Mouse (Mus musculus): ENCODE results near the gene Sbp. TPM values are rescaled to one million over a fixed set of nuclear protein-coding genes. Genes with fewer than 3 reads are reported as not detected.
A peak's percentile ranks its signal among the peaks of the same experiment; 100 is the strongest.

Gene Sbp
- total and polyA plus RNA-seq, 3 experiments = not detected

DNA sequence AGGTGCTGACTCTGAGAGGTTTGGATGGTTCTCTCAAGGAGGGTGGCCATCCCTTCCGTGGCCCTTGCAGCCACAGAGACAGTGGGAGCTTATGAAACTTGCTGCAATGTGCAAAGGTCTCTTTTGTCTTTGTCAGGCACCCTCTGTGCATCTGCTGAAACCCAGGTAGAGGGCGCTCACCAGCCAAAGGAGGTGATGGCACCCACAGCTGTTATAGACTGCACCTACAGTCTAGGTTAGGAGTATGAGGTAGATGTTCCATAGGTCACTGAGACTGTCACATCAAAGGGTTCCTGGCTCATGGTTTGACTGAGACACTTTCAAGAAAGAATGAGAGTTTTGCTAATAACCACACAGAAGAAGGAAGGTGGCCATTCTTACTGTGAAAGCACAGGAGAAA, 27.3 kb downstream of the Sbp start (continued):
- TF ChIP-seq CTCF (conservative IDR thresholded peaks at IDR 0.05 in 1 of 2, IDR thresholded peaks at IDR 0.05 in 1 of 2; ENCODE audit: low read depth in 2 of 2, low read length in 2 of 2) = peak; percentile 8 to 66; a peak in 2 of 4 replicates

DNA sequence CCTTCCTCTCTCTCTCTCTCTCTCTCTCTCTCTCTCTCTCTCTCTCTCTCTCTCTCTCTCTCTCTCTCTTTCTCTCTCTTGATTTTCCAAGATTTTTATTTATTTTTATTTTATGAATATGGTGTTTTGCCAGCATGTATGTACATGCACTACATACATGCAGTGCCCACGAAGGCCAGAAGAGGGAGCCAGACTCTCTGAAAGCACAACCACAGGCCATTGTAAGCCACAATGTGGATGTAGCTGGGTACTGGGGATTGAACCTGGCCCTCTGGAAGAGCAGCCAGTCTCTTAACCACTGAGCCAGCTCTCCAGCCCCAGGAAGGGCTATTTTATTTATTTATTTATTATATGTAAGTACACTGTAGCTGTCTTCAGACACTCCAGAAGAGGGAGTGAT, 27.8 kb downstream of the Sbp start:
- Histone ChIP-seq H3K27ac (ENCODE audit: insufficient read depth, low read depth) (no peak overlapping the region), H3K4me2 (ENCODE audit: insufficient read depth, low read depth, poor library complexity, severe bottlenecking) (no peak overlapping the region), H3K9me3 (replicated peaks; ENCODE audit: low read length) (no peaks in the 10 kb centered on the region), H3K27me3 (replicated peaks) (no peaks in the 10 kb centered on the region), H3K79me2 (replicated peaks; ENCODE audit: control insufficient read depth, extremely low read depth, insufficient read depth, poor library complexity, severe bottlenecking) (no peaks in the 10 kb centered on the region), H3K4me1 (ENCODE audit: control insufficient read depth in 1 of 2, insufficient read depth in 2 of 2) (peaks cover 21 to 41% of the 10 kb centered on the region in 2 experiments), H3K9ac (ENCODE audit: insufficient read depth, low read depth) (no peak overlapping the region), H3K36me3 (replicated peaks in 1 of 2; ENCODE audit: control insufficient read depth in 1 of 2, insufficient read depth in 1 of 2, low read length in 1 of 2) (no peaks in the 10 kb centered on the region), H3K4me3 (replicated peaks in 1 of 3; ENCODE audit: low read depth in 2 of 3, low read length in 2 of 3, poor library complexity in 1 of 3) (no peak overlapping the region)
- peak; percentile 70 for DNase-seq (ENCODE audit: extremely low read depth)
- TF ChIP-seq ELF1 (IDR thresholded peaks at IDR 0.05; ENCODE audit: low read depth, low read length) = no peak
- no peak for TF ChIP-seq NRF1 (IDR thresholded peaks at IDR 0.05; ENCODE audit: low read depth, low read length)
- TF ChIP-seq TBP (conservative IDR thresholded peaks at IDR 0.05; ENCODE audit: low read depth, low read length) = no peak
- no peak for TF ChIP-seq CHD1 (IDR thresholded peaks at IDR 0.05; ENCODE audit: low read depth, low read length)
- TF ChIP-seq MYC (IDR thresholded peaks at IDR 0.05; ENCODE audit: low read depth, low read length) = no peak
- TF ChIP-seq CHD2 (IDR thresholded peaks at IDR 0.05; ENCODE audit: low read length) = no peak
- TF ChIP-seq RAD21 (IDR thresholded peaks at IDR 0.05; ENCODE audit: low read depth, low read length) = peak; percentile 69
- peak; percentile 76 for TF ChIP-seq SMC3 (IDR thresholded peaks at IDR 0.05; ENCODE audit: low read depth, low read length)
- TF ChIP-seq CTCF (conservative IDR thresholded peaks at IDR 0.05 in 1 of 2, IDR thresholded peaks at IDR 0.05 in 1 of 2; ENCODE audit: low read depth in 2 of 2, low read length in 2 of 2) = peak; percentile 32 to 83; a peak in 3 of 4 replicates
- TF ChIP-seq MEF2A (IDR thresholded peaks at IDR 0.05; ENCODE audit: borderline replicate concordance, low read depth, low read length) = no peak
- TF ChIP-seq IRF4 (IDR thresholded peaks at IDR 0.05; ENCODE audit: low read depth, low read length) = no peak
- TF ChIP-seq ZC3H11A (IDR thresholded peaks at IDR 0.05; ENCODE audit: low read depth, low read length) = peak; percentile 22; the same call in 1 of the 2 replicates
- no peak for TF ChIP-seq MAZ (IDR thresholded peaks at IDR 0.05; ENCODE audit: low read depth, low read length)
- dilution Hi-C loops (cut with MboI; ENCODE audit: extremely low pct_ligation_motif_present, extremely low pct_unique_long_range_greater_than_20kb, low sequenced_read_pairs) = no loop called here
- in situ Hi-C loops (cut with MboI; ENCODE audit: low pct_ligation_motif_present, low pct_unique_long_range_greater_than_20kb, low sequenced_read_pairs) = loop anchor here (10.0 kb wide), 3 partner anchors 104 to 304 kb away; partner anchors contain the start of genes Bicdl2, Flywch1 and Prss21

DNA sequence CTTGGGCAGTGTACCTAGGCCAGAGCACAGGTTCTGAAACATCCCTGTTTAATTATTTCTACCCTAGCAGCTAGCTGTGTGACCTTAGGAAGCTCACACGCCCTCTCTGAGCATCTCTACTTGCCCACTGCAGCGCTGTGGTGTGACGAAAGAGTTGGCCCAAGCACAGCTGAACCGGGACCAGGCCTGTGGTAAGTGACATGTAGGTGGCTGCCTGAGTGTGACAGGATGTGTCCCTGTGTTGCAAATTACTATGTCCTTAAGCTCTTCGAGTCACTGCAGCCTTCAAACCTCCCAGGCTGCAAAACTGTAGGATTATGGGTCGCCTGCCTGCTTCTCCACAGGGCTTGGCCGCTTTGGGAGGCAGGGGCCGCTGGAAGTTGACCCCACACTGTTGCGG, 29.8 kb downstream of the Sbp start:
- H3K36me3 ChIP-seq (replicated peaks in 1 of 2; ENCODE audit: control insufficient read depth in 1 of 2, insufficient read depth in 1 of 2, low read length in 1 of 2) = no peaks in the 10 kb centered on the region
- TF ChIP-seq ZMIZ1 (IDR thresholded peaks at IDR 0.05; ENCODE audit: low read depth, low read length) (no peak), PAX5 (IDR thresholded peaks at IDR 0.05; ENCODE audit: low read length) (no peak), CHD2 (IDR thresholded peaks at IDR 0.05; ENCODE audit: low read length) (no peak), MYC (IDR thresholded peaks at IDR 0.05; ENCODE audit: low read depth, low read length) (no peak), POLR2AphosphoS2 (IDR thresholded peaks at IDR 0.05; ENCODE audit: low read depth, low read length) (no peak), RCOR1 (conservative IDR thresholded peaks at IDR 0.05; ENCODE audit: low read depth, low read length) (no peak), SMC3 (IDR thresholded peaks at IDR 0.05; ENCODE audit: low read depth, low read length) (no peak), NELFE (IDR thresholded peaks at IDR 0.05; ENCODE audit: low read depth, low read length) (no peak), MAFK (IDR thresholded peaks at IDR 0.05; ENCODE audit: insufficient replicate concordance, low read length) (no peak), EP300 (IDR thresholded peaks at IDR 0.05; ENCODE audit: low read length) (no peak), ZKSCAN1 (IDR thresholded peaks at IDR 0.05; ENCODE audit: borderline replicate concordance, low read depth, low read length) (no peak), MAZ (IDR thresholded peaks at IDR 0.05; ENCODE audit: low read depth, low read length) (no peak)
- H3K4me2 ChIP-seq (ENCODE audit: insufficient read depth, low read depth, poor library complexity, severe bottlenecking) = no peak overlapping the region
- H3K4me1 ChIP-seq (ENCODE audit: control insufficient read depth in 1 of 2, insufficient read depth in 2 of 2) = peaks cover 14 to 31% of the 10 kb centered on the region in 2 experiments
- no peaks in the 10 kb centered on the region for H3K27me3 ChIP-seq (replicated peaks)
- dilution Hi-C loops (cut with MboI; ENCODE audit: extremely low pct_ligation_motif_present, extremely low pct_unique_long_range_greater_than_20kb, low sequenced_read_pairs) = no loop called here
- no peak overlapping the region for H3K9ac ChIP-seq (ENCODE audit: insufficient read depth, low read depth)
- H3K4me3 ChIP-seq (replicated peaks in 1 of 3; ENCODE audit: low read depth in 2 of 3, low read length in 2 of 3, poor library complexity in 1 of 3) = no peak overlapping the region
- H3K9me3 ChIP-seq (replicated peaks; ENCODE audit: low read length) = no peaks in the 10 kb centered on the region
- no peak for DNase-seq (ENCODE audit: extremely low read depth)
- no peak overlapping the region for H3K27ac ChIP-seq (ENCODE audit: insufficient read depth, low read depth)
- in situ Hi-C loops (cut with MboI; ENCODE audit: low pct_ligation_motif_present, low pct_unique_long_range_greater_than_20kb, low sequenced_read_pairs) = no loop called here
- H3K79me2 ChIP-seq (replicated peaks; ENCODE audit: control insufficient read depth, extremely low read depth, insufficient read depth, poor library complexity, severe bottlenecking) = no peaks in the 10 kb centered on the region

Measured in CH12.LX (cell line).